Mouse (Mus musculus) forebrain, embryonic 14.5 days (tissue): ENCODE measurements at regions not wholly inside any gene's neighbourhood (a gene's known extent, or its start where the extent isn't known, plus 50 kb on each side); places are given as distances from the start of the nearest gene placed in this dataset.

Experiments
- ATAC-seq: fragments of 200-750 bp; cut with Nextera tagmentation; 2 replicates; pipeline ENCODE4 v1.8.0; 2017; ENCODE audit warnings: mild to moderate bottlenecking, moderate library complexity
- DNase-seq: peaks from one replicate; pipeline ENCODE4 v3.0.0-alpha.2; 2015; ENCODE audit warnings: low spot score
- H3K27ac ChIP-seq: fragments of 300-500 bp; sonication (generic); 2 replicates; pipeline ENCODE4 v1.5.1; 2014; ENCODE audit warnings: low read depth, mild to moderate bottlenecking, control low read depth, low read length, moderate library complexity
- H3K27me3 ChIP-seq: fragments of 300-500 bp; sonication (generic); replicated peaks from 2 replicates; pipeline ENCODE4 v1.6.1; 2014; ENCODE audit warnings: low read length, control low read depth, mixed read lengths; ENCODE audit not compliant: control insufficient read depth, insufficient read depth
- H3K36me3 ChIP-seq: fragments of 300-500 bp; sonication (generic); 2 replicates; pipeline ENCODE4 v1.6.1; 2014; ENCODE audit warnings: low read length, control low read depth; ENCODE audit not compliant: control insufficient read depth, insufficient read depth
- H3K4me1 ChIP-seq: fragments of 300-500 bp; sonication (generic); 2 replicates; pipeline ENCODE4 v1.6.1; 2014; ENCODE audit warnings: antibody characterized with exemption, low read length, control low read depth; ENCODE audit not compliant: control insufficient read depth, insufficient read depth
- H3K4me2 ChIP-seq: fragments of 300-500 bp; sonication (generic); 2 replicates; pipeline ENCODE4 v1.6.1; 2014; ENCODE audit warnings: mild to moderate bottlenecking, control low read depth, low read length
- H3K4me3 ChIP-seq: fragments of 300-500 bp; sonication (generic); 2 replicates; pipeline ENCODE4 v1.5.1; 2014; ENCODE audit warnings: low read depth, low read length, control low read depth
- H3K9ac ChIP-seq: fragments of 300-500 bp; sonication (generic); 2 replicates; pipeline ENCODE4 v1.6.1; 2014; ENCODE audit warnings: mild to moderate bottlenecking, low read length, control low read depth, moderate library complexity
- H3K9me3 ChIP-seq: fragments of 300-500 bp; sonication (generic); replicated peaks from 2 replicates; pipeline ENCODE4 v1.6.1; 2016; ENCODE audit warnings: low read length, control low read depth, mixed read lengths; ENCODE audit not compliant: control insufficient read depth
- WGBS: fragments of 180-500 bp; shearing (Covaris S2); extraction: QIAGEN DNeasy Blood & Tissue Kit; methylation state at CpG from one replicate; pipeline ENCODE4 v1.1.7; 2014; 5-methylcytosine and 5-hydroxymethylcytosine counted together

- no peak overlapping the region for H3K9ac ChIP-seq
- H3K27me3 ChIP-seq = 0 out of 2 replicates have a peak, but pooled peaks cover 8% of the 10 kb centered on the region
- peak overlapping the region; percentile 16; the same call in 1 of the 2 replicates for H3K4me2 ChIP-seq
- H3K9me3 ChIP-seq = no peaks in the 10 kb centered on the region
- 2% methylated on average over 10 of the region's 10 CpGs for WGBS
- no peaks in the 10 kb centered on the region for H3K36me3 ChIP-seq
- H3K4me1 ChIP-seq = peaks cover 15% of the 10 kb centered on the region
- peak overlapping the region; percentile 49; the same call in 1 of the 2 replicates for H3K27ac ChIP-seq
- ATAC-seq (peak; percentile 93), DNase-seq (peak; percentile 94)
- no peak overlapping the region for H3K4me3 ChIP-seq
Observed at GRCm38 (mm10) chr14:71241655-71242390, 642.2 kb upstream of the Fam160b2 start.

- H3K4me1 ChIP-seq = peaks cover under 1% of the 10 kb centered on the region; the same call in 1 of the 2 replicates
- H3K9ac ChIP-seq = no peak overlapping the region
- WGBS = 92% methylated on average over 6 of the region's 6 CpGs
- H3K36me3 ChIP-seq = no peaks in the 10 kb centered on the region
- H3K27ac ChIP-seq = no peak overlapping the region
- ATAC-seq (no peak), DNase-seq (no peak)
- H3K27me3 ChIP-seq = 0 out of 2 replicates have a peak, but pooled peaks cover 12% of the 10 kb centered on the region
- H3K9me3 ChIP-seq = no peaks in the 10 kb centered on the region
- no peak overlapping the region for H3K4me2 ChIP-seq
- H3K4me3 ChIP-seq = no peak overlapping the region
Observed at GRCm38 (mm10) chr14:71236192-71236591, 636.6 kb upstream of the Fam160b2 start.

DNA sequence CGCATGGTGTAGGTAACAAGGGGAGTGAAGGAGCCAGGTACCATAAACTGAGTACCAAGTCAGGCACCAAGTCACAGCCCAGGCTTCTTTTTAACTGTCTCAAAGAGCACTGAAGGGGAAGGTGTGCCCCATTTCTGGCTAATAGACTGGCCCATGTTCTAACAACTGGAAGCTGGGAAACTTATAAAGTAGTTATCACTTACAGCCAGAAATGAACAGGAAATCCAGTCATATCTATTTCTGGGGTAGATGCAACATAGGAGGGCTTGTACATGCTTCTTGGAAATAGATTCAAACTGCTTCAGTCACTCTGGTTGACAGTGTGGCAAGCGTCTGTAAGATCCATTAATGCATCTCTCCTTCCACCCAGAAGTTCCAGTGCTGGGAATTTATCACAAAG is 635.3 kb upstream of the Fam160b2 start:
- Histone ChIP-seq H3K4me3 (no peak overlapping the region), H3K9ac (no peak overlapping the region), H3K27me3 (0 out of 2 replicates have a peak, but pooled peaks cover 12% of the 10 kb centered on the region), H3K9me3 (no peaks in the 10 kb centered on the region), H3K4me1 (no peaks in the 10 kb centered on the region), H3K36me3 (no peaks in the 10 kb centered on the region), H3K27ac (no peak overlapping the region), H3K4me2 (no peak overlapping the region)
- DNase-seq (no peak), ATAC-seq (no peak)
- 84% methylated on average over 2 of the region's 2 CpGs for WGBS

DNA sequence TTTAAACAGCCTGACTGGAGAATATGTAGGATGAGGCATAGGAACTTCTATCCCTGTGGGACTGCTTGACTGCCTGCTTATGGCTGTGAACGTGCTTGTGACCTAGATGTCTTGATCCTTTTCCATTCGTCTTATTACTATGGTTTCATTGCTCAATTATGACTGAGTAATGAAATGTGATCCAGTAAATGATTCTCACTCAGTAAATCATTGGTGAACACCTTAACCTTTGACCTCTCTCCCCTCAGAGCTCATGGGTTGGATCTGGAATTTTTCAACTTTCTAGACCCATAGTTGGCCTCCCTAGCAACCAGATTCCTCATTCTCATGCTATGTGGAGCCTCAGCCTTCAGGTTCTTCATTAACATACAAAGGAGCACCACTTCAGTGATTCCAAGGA is 634.6 kb upstream of the Fam160b2 start:
- Histone ChIP-seq H3K27me3 (0 out of 2 replicates have a peak, but pooled peaks cover 12% of the 10 kb centered on the region), H3K27ac (no peak overlapping the region), H3K9ac (no peak overlapping the region), H3K9me3 (no peaks in the 10 kb centered on the region), H3K4me2 (no peak overlapping the region), H3K4me1 (no peaks in the 10 kb centered on the region), H3K4me3 (no peak overlapping the region), H3K36me3 (no peaks in the 10 kb centered on the region)
- no peak for DNase-seq
- WGBS = 71% methylated on average over 2 of the region's 2 CpGs
- no peak for ATAC-seq

GRCm38 (mm10) chr14:71231223-71231815 is 631.7 kb upstream of the Fam160b2 start:
- no peak for DNase-seq
- Histone ChIP-seq H3K9me3 (no peaks in the 10 kb centered on the region), H3K27ac (no peak overlapping the region), H3K36me3 (no peaks in the 10 kb centered on the region), H3K4me1 (0 out of 2 replicates have a peak, but pooled peaks cover 3% of the 10 kb centered on the region), H3K4me3 (no peak overlapping the region), H3K4me2 (no peak overlapping the region), H3K27me3 (0 out of 2 replicates have a peak, but pooled peaks cover 4% of the 10 kb centered on the region), H3K9ac (no peak overlapping the region)
- ATAC-seq = no peak
- WGBS = 85% methylated on average over 4 of the region's 4 CpGs

GRCm38 (mm10) chr14:71230484-71231188 is 631.0 kb upstream of the Fam160b2 start:
- Histone ChIP-seq H3K36me3 (no peaks in the 10 kb centered on the region), H3K9ac (no peak overlapping the region), H3K27ac (no peak overlapping the region), H3K4me2 (no peak overlapping the region), H3K9me3 (no peaks in the 10 kb centered on the region), H3K4me3 (no peak overlapping the region), H3K27me3 (0 out of 2 replicates have a peak, but pooled peaks cover 4% of the 10 kb centered on the region), H3K4me1 (0 out of 2 replicates have a peak, but pooled peaks cover 3% of the 10 kb centered on the region)
- DNase-seq (no peak), ATAC-seq (no peak)
- WGBS = 93% methylated on average over 7 of the region's 7 CpGs

DNA sequence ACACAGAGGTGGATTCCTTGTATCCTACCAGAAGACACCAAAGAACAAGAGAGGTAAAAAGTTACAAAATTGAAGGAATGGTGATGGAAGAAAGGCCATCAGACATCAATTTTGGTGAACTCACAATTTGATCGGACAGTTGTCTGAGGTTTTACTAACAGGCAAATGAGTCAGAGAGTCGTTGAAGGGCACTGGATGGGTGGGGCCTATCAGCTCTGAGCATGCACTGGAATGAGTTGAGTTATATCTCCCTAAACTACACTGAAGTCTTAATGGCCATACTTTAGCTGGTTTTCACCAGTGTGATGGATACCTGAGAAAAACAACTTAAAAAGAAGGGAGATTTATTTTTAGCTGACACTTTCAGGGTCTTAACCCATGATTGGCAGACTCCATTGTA is 630.3 kb upstream of the Fam160b2 start:
- Histone ChIP-seq H3K4me1 (0 out of 2 replicates have a peak, but pooled peaks cover 3% of the 10 kb centered on the region), H3K27ac (no peak overlapping the region), H3K9ac (no peak overlapping the region), H3K4me3 (no peak overlapping the region), H3K4me2 (no peak overlapping the region), H3K27me3 (0 out of 2 replicates have a peak, but pooled peaks cover 4% of the 10 kb centered on the region), H3K9me3 (no peaks in the 10 kb centered on the region), H3K36me3 (no peaks in the 10 kb centered on the region)
- WGBS = 86% methylated on average over 2 of the region's 2 CpGs
- DNase-seq (no peak), ATAC-seq (no peak)

DNA sequence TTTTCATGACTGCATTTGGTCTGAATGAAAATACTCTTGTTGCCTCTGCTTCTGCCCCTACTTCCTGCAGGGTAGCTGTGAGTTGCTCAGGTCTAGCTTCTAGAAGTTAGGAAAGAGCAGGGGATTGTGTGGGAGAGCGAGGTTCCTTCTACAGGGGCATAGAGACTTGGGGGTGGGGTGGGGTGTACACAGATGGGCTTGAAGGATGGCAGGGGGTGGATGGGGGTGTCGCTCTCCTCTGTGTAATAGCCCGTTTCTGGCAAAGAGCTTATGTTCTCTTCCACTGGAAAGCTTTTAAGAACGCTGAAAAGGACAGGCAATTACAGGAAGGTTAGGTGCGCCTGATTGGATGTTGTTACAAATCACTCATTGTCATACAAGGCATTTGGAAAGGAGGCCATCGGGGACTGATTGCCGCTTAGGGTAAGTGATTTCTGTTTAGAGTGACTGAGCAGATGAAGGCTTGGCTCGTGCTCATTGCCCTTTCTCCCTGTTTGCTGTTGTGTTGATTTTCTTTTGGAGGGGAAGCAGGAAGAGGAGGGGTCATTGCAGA is 629.3 kb upstream of the Fam160b2 start:
- H3K27ac ChIP-seq = no peak overlapping the region
- no peaks in the 10 kb centered on the region for H3K36me3 ChIP-seq
- peak; percentile 57 for DNase-seq
- H3K9me3 ChIP-seq = no peaks in the 10 kb centered on the region
- no peak overlapping the region for H3K4me3 ChIP-seq
- H3K4me2 ChIP-seq = no peak overlapping the region
- ATAC-seq = peak; percentile 69
- H3K9ac ChIP-seq = no peak overlapping the region
- H3K27me3 ChIP-seq = 0 out of 2 replicates have a peak, but pooled peaks cover 4% of the 10 kb centered on the region
- WGBS = 17% methylated on average over 8 of the region's 8 CpGs
- 0 out of 2 replicates have a peak, but pooled peaks cover 3% of the 10 kb centered on the region for H3K4me1 ChIP-seq
